In the genomic region with DNA sequence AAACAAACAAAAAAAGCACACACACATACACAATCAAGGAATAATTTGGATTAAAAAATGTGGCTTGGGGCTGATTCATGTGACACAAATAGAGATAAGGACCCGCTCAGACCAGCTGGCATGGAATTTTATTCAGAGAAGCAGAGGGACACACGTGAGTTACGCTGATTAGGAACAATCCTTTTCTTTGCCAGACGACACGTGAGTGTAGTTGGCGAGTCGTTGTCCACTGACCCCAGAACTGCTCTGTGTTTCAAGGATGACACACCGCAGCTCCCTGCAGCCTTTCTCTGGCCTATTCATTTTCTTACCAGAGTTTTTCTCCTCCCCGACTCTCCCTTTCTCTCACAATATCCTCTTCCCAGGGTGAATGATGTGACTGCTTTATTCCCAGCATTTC, we compare ENCODE assay signal across 13 mouse cellular contexts.
"Had no signal": no experiment of that assay in that cellular context is flagged by ENCODE, and none has a peak within 500 bp of the region (broad histone marks: within the 10 kb centered on the region; RNA-seq: fewer than 3 reads in every experiment).

No protein-coding gene starts in this region.

- H3K4me1 ChIP-seq: limb, embryonic 10.5 days; liver, embryonic 15.5 days; neural tube, embryonic 12.5 days had no signal

- H3K27ac ChIP-seq: limb, embryonic 10.5 days; liver, embryonic 15.5 days; midbrain, embryonic 15.5 days; neural tube, embryonic 12.5 days had no signal

- H3K27me3 ChIP-seq: liver, embryonic 15.5 days had no signal

- H3K36me3 ChIP-seq: limb, embryonic 10.5 days; liver, embryonic 15.5 days; midbrain, embryonic 15.5 days; neural tube, embryonic 12.5 days had no signal

- ATAC-seq: lung, postnatal 0 days; midbrain, embryonic 15.5 days had no signal

- H3K4me2 ChIP-seq: liver, embryonic 11.5 days; liver, embryonic 15.5 days; midbrain, embryonic 15.5 days; neural tube, embryonic 12.5 days had no signal

- H3K4me3 ChIP-seq: left cerebral cortex, adult 2 months; limb, embryonic 10.5 days; liver, embryonic 15.5 days; midbrain, embryonic 15.5 days; neural tube, embryonic 12.5 days had no signal

- H3K9me3 ChIP-seq: limb, embryonic 10.5 days; liver, embryonic 15.5 days; midbrain, embryonic 15.5 days; neural tube, embryonic 12.5 days had no signal

- H3K9ac ChIP-seq: liver, embryonic 15.5 days; midbrain, embryonic 15.5 days; neural tube, embryonic 12.5 days had no signal

- DNase-seq: kidney, postnatal 10 days; kidney, postnatal 4 days; lung, adult 2 months; lung, postnatal 36 days; right cerebral cortex, postnatal 14 days; thymus, postnatal 36 days had no signal
